Mouse (Mus musculus): ENCODE data around the gene Tagap1. TPM values are rescaled to one million over a fixed set of nuclear protein-coding genes. Genes with fewer than 3 reads are reported as not detected.
"Not testable (repeated sequence)": the region's sequence is repeated elsewhere in the genome, so short reads cannot be mapped to it uniquely, and the experiment has no call there.

The Tagap1 gene
- polyA plus RNA-seq, 1 experiment from 2014 or later, result 53.2 TPM

GRCm38 (mm10) chr17:6978287-6979248 is 17.6 kb upstream of the Tagap1 start, which contains the start of gene Gm49721:
Gene Gm49721 (plus strand): TSS chr17:6978904.
- ATAC-seq (ENCODE audit: low FRiP score), result peak; percentile 99
- 4% methylated on average over 40 of the region's 68 CpGs for WGBS
- H3K9me3 ChIP-seq; H3K27ac ChIP-seq; H3K4me1 ChIP-seq; H3K36me3 ChIP-seq (replicated peaks); H3K27me3 ChIP-seq: not testable (repeated sequence)
- H3K9ac ChIP-seq, result peak within 1 kb of the TSS; percentile 65
- peak within 1 kb of the TSS; percentile 56 for H3K4me2 ChIP-seq
- peak within 1 kb of the TSS; percentile 51 for H3K4me3 ChIP-seq (replicated peaks)

GRCm38 (mm10) chr17:6974985-6975384 is 14.0 kb upstream of the Tagap1 start:
- not testable (repeated sequence) for H3K36me3 ChIP-seq (replicated peaks); H3K27ac ChIP-seq; H3K27me3 ChIP-seq; H3K9me3 ChIP-seq; H3K9ac ChIP-seq; H3K4me1 ChIP-seq; H3K4me3 ChIP-seq (replicated peaks); ATAC-seq (ENCODE audit: low FRiP score); H3K4me2 ChIP-seq
- WGBS, result 64% methylated on average over 3 of the region's 3 CpGs

GRCm38 (mm10) chr17:6972836-6973396 is 12.0 kb upstream of the Tagap1 start:
- not testable (repeated sequence) for H3K36me3 ChIP-seq (replicated peaks); H3K27me3 ChIP-seq; H3K27ac ChIP-seq; H3K4me2 ChIP-seq; H3K4me3 ChIP-seq (replicated peaks); H3K9me3 ChIP-seq; H3K4me1 ChIP-seq; H3K9ac ChIP-seq; ATAC-seq (ENCODE audit: low FRiP score)
- 64% methylated on average over 4 of the region's 4 CpGs for WGBS

GRCm38 (mm10) chr17:6971238-6971637 is 10.3 kb upstream of the Tagap1 start:
- WGBS, result 82% methylated on average over 8 of the region's 8 CpGs
- not testable (repeated sequence) for H3K4me3 ChIP-seq (replicated peaks); H3K9me3 ChIP-seq; H3K36me3 ChIP-seq (replicated peaks); H3K9ac ChIP-seq; ATAC-seq (ENCODE audit: low FRiP score); H3K4me2 ChIP-seq; H3K27ac ChIP-seq; H3K27me3 ChIP-seq; H3K4me1 ChIP-seq

GRCm38 (mm10) chr17:6970334-6970733 is 9.4 kb upstream of the Tagap1 start, which contains the start of gene Rnaset2b:
Gene Rnaset2b (plus strand): TSS chr17:6970634.
- H3K4me1 ChIP-seq; H3K9ac ChIP-seq; H3K4me3 ChIP-seq (replicated peaks); ATAC-seq (ENCODE audit: low FRiP score); H3K4me2 ChIP-seq; H3K9me3 ChIP-seq; H3K27me3 ChIP-seq; H3K27ac ChIP-seq; H3K36me3 ChIP-seq (replicated peaks): not testable (repeated sequence)
- no CpG with 5 or more reads among the region's 8 CpGs for WGBS

GRCm38 (mm10) chr17:6967673-6968072 is 6.7 kb upstream of the Tagap1 start:
- not testable (repeated sequence) for H3K4me3 ChIP-seq (replicated peaks); H3K9me3 ChIP-seq; H3K27ac ChIP-seq; H3K4me1 ChIP-seq; H3K27me3 ChIP-seq; ATAC-seq (ENCODE audit: low FRiP score); H3K4me2 ChIP-seq; H3K36me3 ChIP-seq (replicated peaks); H3K9ac ChIP-seq
- no CpG with 5 or more reads among the region's 1 CpGs for WGBS

- H3K4me2 ChIP-seq; ATAC-seq (ENCODE audit: low FRiP score); H3K27ac ChIP-seq; H3K9ac ChIP-seq; H3K4me3 ChIP-seq (replicated peaks); H3K4me1 ChIP-seq; H3K9me3 ChIP-seq; H3K27me3 ChIP-seq; H3K36me3 ChIP-seq (replicated peaks): not testable (repeated sequence)
- WGBS, result 15% methylated on average over 6 of the region's 6 CpGs
These were observed 4.4 kb upstream of the Tagap1 start for GRCm38 (mm10) chr17:6965364-6965763.

- not testable (repeated sequence) for H3K27me3 ChIP-seq; ATAC-seq (ENCODE audit: low FRiP score); H3K9ac ChIP-seq; H3K9me3 ChIP-seq; H3K4me2 ChIP-seq; H3K36me3 ChIP-seq (replicated peaks); H3K4me1 ChIP-seq; H3K27ac ChIP-seq; H3K4me3 ChIP-seq (replicated peaks)
- WGBS, result 79% methylated on average over 4 of the region's 4 CpGs
These were observed 2.0 kb upstream of the Tagap1 start for GRCm38 (mm10) chr17:6962936-6963335.

GRCm38 (mm10) chr17:6962339-6962738 is 1.4 kb upstream of the Tagap1 start:
- H3K4me1 ChIP-seq, result not testable (repeated sequence)

GRCm38 (mm10) chr17:6961181-6962000 is 435 bp upstream of the Tagap1 start:
- H3K9ac ChIP-seq; H3K9me3 ChIP-seq; H3K27me3 ChIP-seq; H3K36me3 ChIP-seq (replicated peaks); H3K4me1 ChIP-seq: not testable (repeated sequence)
- H3K4me3 ChIP-seq (replicated peaks), result peak overlapping the region; percentile 31
- 1% methylated on average over 22 of the region's 48 CpGs for WGBS
- 0 out of 2 replicates have a peak overlapping the region, but pooled peaks have one; percentile 46 for H3K27ac ChIP-seq
- peak; percentile 97 for ATAC-seq (ENCODE audit: low FRiP score)
- H3K4me2 ChIP-seq, result peak overlapping the region; percentile 44

More at GRCm38 (mm10) chr17:6962339-6962738, 1.4 kb upstream of the Tagap1 start:
- H3K36me3 ChIP-seq (replicated peaks); H3K27ac ChIP-seq; H3K9me3 ChIP-seq; ATAC-seq (ENCODE audit: low FRiP score); H3K27me3 ChIP-seq; H3K9ac ChIP-seq; H3K4me2 ChIP-seq; H3K4me3 ChIP-seq (replicated peaks): not testable (repeated sequence)
- 85% methylated on average over 4 of the region's 6 CpGs for WGBS

GRCm38 (mm10) chr17:6960349-6960748 is 607 bp downstream of the Tagap1 start:
- 1% methylated on average over 12 of the region's 12 CpGs for WGBS
- H3K4me1 ChIP-seq; H3K9me3 ChIP-seq; H3K36me3 ChIP-seq (replicated peaks); H3K27ac ChIP-seq; H3K27me3 ChIP-seq; ATAC-seq (ENCODE audit: low FRiP score): not testable (repeated sequence)
- H3K4me3 ChIP-seq (replicated peaks), result peak overlapping the region; percentile 55
- H3K4me2 ChIP-seq, result peak overlapping the region; percentile 51
- H3K9ac ChIP-seq, result 0 out of 2 replicates have a peak overlapping the region, but pooled peaks have one; percentile 40

All from forebrain, embryonic 12.5 days (tissue).